Mouse (Mus musculus): ENCODE measurements around the gene Ggcx.

- TF ChIP-seq CTCF (IDR thresholded peaks at IDR 0.05; ENCODE audit: control insufficient read depth, insufficient read depth, low read length) = no peak
- TF ChIP-seq POLR2A (IDR thresholded peaks at IDR 0.05; ENCODE audit: borderline replicate concordance, control insufficient read depth, low read depth, low read length) = no peak
These were observed 40.1 kb downstream of the Ggcx start for GRCm38 (mm10) chr6:72454072-72454746.

Measured in bone marrow, adult 2 months (tissue).